ENCODE assay signal across 19 mouse cellular contexts in genomic region chr4:53122310-53122709, GRCm38 (mm10). TPM values are rescaled to one million over a fixed set of nuclear protein-coding genes. Genes with fewer than 3 reads are reported as not detected.
DNase-seq lines count a peak whose midpoint lies in the region; ATAC-seq and TF ChIP-seq lines count a peak whose summit lies in the region.
"Had no signal": no experiment of that assay in that cellular context is flagged by ENCODE, and none has a peak within 500 bp of the region (broad histone marks: within the 10 kb centered on the region; RNA-seq: fewer than 3 reads in every experiment).

No protein-coding gene starts in this region.

- no peak overlapping the region for H3K4me2 ChIP-seq in embryonic facial prominence, embryonic 13.5 days
- H3K4me2 ChIP-seq in liver, embryonic 15.5 days = no peak overlapping the region
- H3K4me2 ChIP-seq: embryonic facial prominence, embryonic 15.5 days; heart, embryonic 13.5 days; hindbrain, embryonic 12.5 days; kidney, embryonic 15.5 days; limb, embryonic 13.5 days; midbrain, embryonic 13.5 days had no signal

- H3K9me3 ChIP-seq in embryonic facial prominence, embryonic 13.5 days = no peaks in the 10 kb centered on the region
- H3K9me3 ChIP-seq in embryonic facial prominence, embryonic 10.5 days = peaks cover 5% of the 10 kb centered on the region
- H3K9me3 ChIP-seq in liver, embryonic 15.5 days (replicated peaks) = no peaks in the 10 kb centered on the region
- no peaks in the 10 kb centered on the region for H3K9me3 ChIP-seq in MEL (replicated peaks; ENCODE audit: insufficient read depth, low read length)
- H3K9me3 ChIP-seq: embryonic facial prominence, embryonic 15.5 days; kidney, embryonic 15.5 days; midbrain, embryonic 13.5 days had no signal

- TF ChIP-seq CTCF in MEL (IDR thresholded peaks at IDR 0.05 in 2 of 3, conservative IDR thresholded peaks at IDR 0.05 in 1 of 3; ENCODE audit: control insufficient read depth in 1 of 3, insufficient read depth in 1 of 3, low read depth in 2 of 3, low read length in 3 of 3, poor library complexity in 1 of 3, severe bottlenecking in 1 of 3) = no peak

- no peak for TF ChIP-seq POLR2A in MEL (IDR thresholded peaks at IDR 0.05; ENCODE audit: control insufficient read depth in 1 of 2, insufficient read depth in 1 of 2, low read depth in 1 of 2, low read length in 2 of 2, poor library complexity in 1 of 2)

- no peak overlapping the region for H3K9ac ChIP-seq in embryonic facial prominence, embryonic 13.5 days
- no peak overlapping the region for H3K9ac ChIP-seq in liver, embryonic 15.5 days
- peak overlapping the region; percentile 61 for H3K9ac ChIP-seq in MEL (ENCODE audit: control insufficient read depth, low read depth, low read length, poor library complexity, severe bottlenecking)
- H3K9ac ChIP-seq: embryonic facial prominence, embryonic 15.5 days; heart, embryonic 13.5 days; hindbrain, embryonic 12.5 days; kidney, embryonic 15.5 days; limb, embryonic 13.5 days; midbrain, embryonic 13.5 days had no signal

- WGBS in embryonic facial prominence, embryonic 13.5 days = 74% methylated on average over 3 of the region's 3 CpGs
- 78% methylated on average over 3 of the region's 3 CpGs for WGBS in embryonic facial prominence, embryonic 10.5 days
- WGBS in liver, embryonic 15.5 days (ENCODE audit: insufficient replicate concordance) = 73% methylated on average over 3 of the region's 3 CpGs

- H3K27ac ChIP-seq in embryonic facial prominence, embryonic 13.5 days = 0 out of 2 replicates have a peak overlapping the region, but pooled peaks have one; percentile 48
- H3K27ac ChIP-seq in embryonic facial prominence, embryonic 10.5 days (replicated peaks) = no peak overlapping the region
- H3K27ac ChIP-seq in liver, embryonic 15.5 days (replicated peaks) = 0 out of 2 replicates have a peak overlapping the region, but pooled peaks have one; percentile 0
- H3K27ac ChIP-seq in MEL (ENCODE audit: control insufficient read depth, low read depth, low read length) = peak overlapping the region; percentile 98
- H3K27ac ChIP-seq: embryonic facial prominence, embryonic 15.5 days; heart, adult 2 months; heart, embryonic 13.5 days; hindbrain, embryonic 12.5 days; kidney, embryonic 15.5 days; limb, embryonic 13.5 days; midbrain, embryonic 13.5 days; stomach, postnatal 0 days had no signal

- DNase-seq in embryonic facial prominence, embryonic 10.5 days (ENCODE audit: low spot score) = no peak
- DNase-seq in liver = no peak
- DNase-seq in MEL (ENCODE audit: low read depth, low spot score) = no peak
- DNase-seq: cerebellum, adult 18-20 months; embryo, embryonic 11 days had no signal

- peaks cover 18% of the 10 kb centered on the region for H3K4me1 ChIP-seq in embryonic facial prominence, embryonic 13.5 days
- H3K4me1 ChIP-seq in embryonic facial prominence, embryonic 10.5 days = peaks cover 9% of the 10 kb centered on the region; the same call in 1 of the 2 replicates
- H3K4me1 ChIP-seq in liver, embryonic 15.5 days (replicated peaks) = peaks cover 63% of the 10 kb centered on the region
- peaks cover 45 to 63% of the 10 kb centered on the region in 2 experiments for H3K4me1 ChIP-seq in MEL (ENCODE audit: control insufficient read depth in 1 of 2, insufficient read depth in 2 of 2, low read length in 2 of 2)
- H3K4me1 ChIP-seq: hindbrain, embryonic 12.5 days; midbrain, embryonic 13.5 days had no signal

- no peak for ATAC-seq in embryonic facial prominence, embryonic 13.5 days (ENCODE audit: insufficient number of reproducible peaks, insufficient read depth, low FRiP score, low TSS enrichment, low read depth)
- ATAC-seq in liver, embryonic 15.5 days (ENCODE audit: insufficient read depth) = no peak
- peak; percentile 5 for ATAC-seq in common myeloid progenitor, adult 5-6 weeks (replicated peaks; ENCODE audit: low read depth, poor library complexity, severe bottlenecking)
- ATAC-seq in activated CD4-positive, CD25-positive, alpha-beta regulatory T cell, adult 4 months = no peak
- ATAC-seq: CD4-positive, CD25-positive, alpha-beta regulatory T cell, adult 4 months; forebrain, embryonic 16.5 days; midbrain, embryonic 13.5 days had no signal

- H3K4me3 ChIP-seq in embryonic facial prominence, embryonic 13.5 days = no peak overlapping the region
- no peak overlapping the region for H3K4me3 ChIP-seq in embryonic facial prominence, embryonic 10.5 days
- no peak overlapping the region for H3K4me3 ChIP-seq in liver, embryonic 15.5 days (replicated peaks)
- no peak overlapping the region for H3K4me3 ChIP-seq in MEL (ENCODE audit: control insufficient read depth in 1 of 2, insufficient read depth in 1 of 2, low read depth in 2 of 2, low read length in 2 of 2)
- H3K4me3 ChIP-seq: embryonic facial prominence, embryonic 15.5 days; heart, adult 2 months; heart, embryonic 13.5 days; hindbrain, embryonic 12.5 days; kidney, embryonic 15.5 days; limb, embryonic 13.5 days; midbrain, embryonic 13.5 days had no signal

- no peak for TF ChIP-seq EP300 in MEL (IDR thresholded peaks at IDR 0.05; ENCODE audit: low read depth in 1 of 2, low read length in 2 of 2)

- no peaks in the 10 kb centered on the region; the same call in 1 of the 2 replicates for H3K79me2 ChIP-seq in MEL (ENCODE audit: control insufficient read depth, insufficient read depth, low read length, poor library complexity)

- peaks cover 24% of the 10 kb centered on the region for H3K36me3 ChIP-seq in embryonic facial prominence, embryonic 13.5 days
- H3K36me3 ChIP-seq in embryonic facial prominence, embryonic 10.5 days (replicated peaks) = peaks cover 13% of the 10 kb centered on the region
- peaks cover 16% of the 10 kb centered on the region for H3K36me3 ChIP-seq in liver, embryonic 15.5 days (replicated peaks)
- H3K36me3 ChIP-seq in MEL (ENCODE audit: control insufficient read depth in 1 of 2, insufficient read depth in 2 of 2, low read length in 2 of 2) = peaks cover 17 to 61% of the 10 kb centered on the region in 2 experiments

- no peak for TF ChIP-seq RAD21 in MEL (IDR thresholded peaks at IDR 0.05; ENCODE audit: low read depth, low read length)

- no peaks in the 10 kb centered on the region for H3K27me3 ChIP-seq in embryonic facial prominence, embryonic 13.5 days
- H3K27me3 ChIP-seq in embryonic facial prominence, embryonic 10.5 days (replicated peaks; ENCODE audit: low read depth, poor library complexity, severe bottlenecking) = no peaks in the 10 kb centered on the region
- H3K27me3 ChIP-seq in liver, embryonic 15.5 days = no peaks in the 10 kb centered on the region
- no peaks in the 10 kb centered on the region for H3K27me3 ChIP-seq in MEL (ENCODE audit: control insufficient read depth in 1 of 2, insufficient read depth in 2 of 2, low read length in 2 of 2)
- H3K27me3 ChIP-seq: embryonic facial prominence, embryonic 15.5 days; heart, embryonic 13.5 days; hindbrain, embryonic 12.5 days; kidney, embryonic 15.5 days; limb, embryonic 13.5 days; midbrain, embryonic 13.5 days had no signal

TF ChIP-seq in MEL, 35 proteins besides CTCF, POLR2A, EP300 and RAD21:
- TF ChIP-seq JUND (IDR thresholded peaks at IDR 0.05; ENCODE audit: low read depth, low read length) (no peak), NELFE (IDR thresholded peaks at IDR 0.05; ENCODE audit: low read depth, low read length) (no peak; the same call in 1 of the 2 replicates), MYB (IDR thresholded peaks at IDR 0.05; ENCODE audit: low read depth, low read length) (no peak), MAZ (IDR thresholded peaks at IDR 0.05; ENCODE audit: low read depth, low read length) (0 out of 2 replicates have a peak, but pooled peaks have one; percentile 11), CHD2 (IDR thresholded peaks at IDR 0.05; ENCODE audit: low read length) (no peak), MYC (IDR thresholded peaks at IDR 0.05; ENCODE audit: low read depth, low read length) (no peak), SIN3A (IDR thresholded peaks at IDR 0.05; ENCODE audit: low read length) (no peak), MXI1 (IDR thresholded peaks at IDR 0.05; ENCODE audit: low read depth, low read length) (0 out of 2 replicates have a peak, but pooled peaks have one; percentile 10), MAFK (IDR thresholded peaks at IDR 0.05; ENCODE audit: borderline replicate concordance, low read depth, low read length) (no peak)

RNA-seq across cellular contexts. Expression of gene Abca1, which starts 37.4 kb away (rescaled TPM):
- polyA plus RNA-seq in embryonic facial prominence, embryonic 13.5 days (2015; fragmentation: Nextera tagmentation; extraction: Ambion mirVana) = 7.2 and 8.7 TPM in 2 replicates
- 2.9 and 3.6 TPM in 2 replicates for polyA plus RNA-seq in embryonic facial prominence, embryonic 10.5 days (2016; fragmentation: Nextera tagmentation; extraction: Ambion mirVana)
- polyA plus RNA-seq in liver, embryonic 15.5 days (2015; fragmentation: Nextera tagmentation; extraction: Ambion mirVana) = 11.5 and 14.8 TPM in 2 replicates
- 8.4 and 10.8 TPM in 2 replicates for total RNA-seq in MEL (2012; rRNA removed)
- 1 to 10 TPM in 1 of 2 experiments, not detected in 1; 9.0 TPM for polyA plus RNA-seq in MEL (2012; ENCODE audit: insufficient read depth in 1 of 2, insufficient read length in 2 of 2, low read depth in 1 of 2, low replicate concordance in 2 of 2, missing spikeins in 1 of 2)
- total RNA-seq in common myeloid progenitor, adult 5-6 weeks (2017) = 7.6 and 11.4 TPM in 2 replicates
- polyA plus RNA-seq in activated CD4-positive, CD25-positive, alpha-beta regulatory T cell, adult 4 months (2017; shearing (Covaris generic)) = 1 to 10 TPM; 3.2 to 3.4 TPM
